Mouse (Mus musculus): ENCODE data around the gene Meis1.
A peak's percentile ranks its signal among the peaks of the same experiment; 100 is the strongest.

Gene Meis1

DNA sequence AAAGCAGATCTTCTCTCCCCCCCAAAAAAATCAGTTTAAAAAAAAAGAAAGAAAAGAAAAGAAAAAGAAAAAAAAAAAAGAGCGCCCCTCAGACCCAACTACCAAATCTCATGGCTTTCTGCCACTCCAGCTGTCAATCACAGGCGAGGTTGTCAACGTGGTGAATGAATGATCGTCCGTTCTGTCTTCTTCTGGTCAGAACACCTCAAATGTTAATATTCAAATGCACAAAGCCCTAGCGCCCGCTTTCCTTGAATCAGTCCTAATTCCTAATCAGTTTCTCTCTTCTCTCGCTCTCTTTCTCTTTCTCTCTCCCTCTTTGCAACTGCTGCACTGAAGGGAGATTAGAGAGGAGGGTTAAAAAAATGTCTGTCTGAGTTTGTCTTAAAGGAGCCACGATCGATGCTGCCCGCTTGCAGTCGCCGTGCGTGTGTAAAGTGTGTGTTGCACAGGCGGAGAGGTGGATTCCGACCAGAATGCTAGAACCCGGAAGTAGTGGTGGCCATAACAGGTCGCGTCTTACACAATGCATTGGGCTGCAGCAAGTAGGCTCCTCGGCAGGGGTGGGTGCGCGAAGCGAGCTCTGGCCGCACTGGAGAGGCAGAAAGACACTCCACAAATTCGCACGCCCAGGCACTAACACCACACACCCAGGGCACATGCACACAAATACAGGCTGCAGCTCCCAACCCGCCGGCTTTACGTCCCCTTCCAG is at the start of gene Meis1:
TSS of gene Meis1 (minus strand) at position 497 of the 715 bp plus-strand sequence.
- peak; percentile 97 for DNase-seq

DNA sequence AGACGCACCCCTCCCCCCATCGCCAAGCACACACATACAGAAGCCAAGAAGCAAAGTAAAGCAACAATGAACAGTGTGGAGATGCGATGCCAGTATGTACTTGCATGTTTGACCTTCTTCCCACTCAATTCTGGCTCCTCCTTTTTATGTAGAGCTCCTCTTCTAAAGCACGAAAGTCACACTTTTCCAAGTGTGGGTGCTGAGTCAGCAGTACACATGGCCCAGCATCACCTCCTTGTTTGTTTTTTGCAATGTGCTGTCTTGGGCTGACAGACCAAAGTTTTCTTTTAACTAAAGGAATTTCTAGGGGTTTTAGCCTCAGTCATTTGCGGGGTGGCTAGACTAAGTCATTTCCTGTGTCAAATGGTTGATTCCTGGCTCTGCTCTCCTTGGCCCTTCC is 48.5 kb upstream of the Meis1 start:
- no peak for DNase-seq

DNA sequence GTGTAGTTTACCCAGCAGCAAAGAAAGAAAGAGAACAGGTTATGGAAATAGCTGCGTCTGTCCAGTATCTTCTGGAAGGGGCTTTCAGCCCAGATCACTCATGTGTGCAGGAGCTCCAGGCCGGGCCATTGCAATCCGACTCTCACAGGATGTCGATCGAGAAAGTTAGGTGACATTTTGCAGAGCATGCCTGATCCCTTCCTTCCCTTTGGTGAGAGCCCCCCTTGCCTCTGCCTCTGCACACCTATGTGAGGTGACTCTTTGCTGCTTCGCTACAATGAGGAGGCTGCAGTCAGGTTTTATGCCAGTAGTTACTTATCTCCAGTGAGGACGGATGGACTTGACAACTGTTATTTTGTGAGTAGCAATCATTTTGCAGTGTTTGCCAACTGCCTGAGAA is 30.5 kb upstream of the Meis1 start:
- no peak for DNase-seq

DNA sequence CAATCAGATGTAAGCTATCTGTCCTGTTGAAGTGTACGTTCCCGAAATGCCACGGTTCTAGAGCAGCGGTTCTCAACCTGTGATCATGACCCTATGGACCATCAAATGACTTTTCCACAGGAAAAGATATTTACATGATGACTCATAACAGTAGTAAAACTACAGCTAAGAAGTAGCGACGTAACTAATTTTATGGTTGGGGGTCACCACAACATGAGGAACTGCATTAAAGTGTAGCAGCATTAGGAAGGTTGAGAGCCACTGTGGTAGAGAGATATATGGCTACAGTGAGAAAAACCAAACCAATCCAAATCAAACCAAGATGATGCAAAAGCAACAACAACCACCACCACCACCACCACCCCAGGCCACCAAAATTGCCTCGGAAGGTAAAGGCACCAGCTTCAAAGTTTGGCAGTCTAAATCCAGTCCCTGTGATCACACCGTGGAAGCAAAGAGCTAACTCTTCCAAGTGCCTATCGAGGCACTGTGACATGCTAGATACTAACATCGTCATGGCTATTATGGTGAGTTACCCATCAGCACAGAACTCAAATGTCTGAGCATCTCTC is 17.9 kb upstream of the Meis1 start:
- no peak for DNase-seq

- DNase-seq = peak; percentile 72
Measured at GRCm38 (mm10) chr11:19026581-19027561, 8.1 kb upstream of the Meis1 start.

GRCm38 (mm10) chr11:19025976-19026520 is 7.3 kb upstream of the Meis1 start:
- peak; percentile 11 for DNase-seq

DNA sequence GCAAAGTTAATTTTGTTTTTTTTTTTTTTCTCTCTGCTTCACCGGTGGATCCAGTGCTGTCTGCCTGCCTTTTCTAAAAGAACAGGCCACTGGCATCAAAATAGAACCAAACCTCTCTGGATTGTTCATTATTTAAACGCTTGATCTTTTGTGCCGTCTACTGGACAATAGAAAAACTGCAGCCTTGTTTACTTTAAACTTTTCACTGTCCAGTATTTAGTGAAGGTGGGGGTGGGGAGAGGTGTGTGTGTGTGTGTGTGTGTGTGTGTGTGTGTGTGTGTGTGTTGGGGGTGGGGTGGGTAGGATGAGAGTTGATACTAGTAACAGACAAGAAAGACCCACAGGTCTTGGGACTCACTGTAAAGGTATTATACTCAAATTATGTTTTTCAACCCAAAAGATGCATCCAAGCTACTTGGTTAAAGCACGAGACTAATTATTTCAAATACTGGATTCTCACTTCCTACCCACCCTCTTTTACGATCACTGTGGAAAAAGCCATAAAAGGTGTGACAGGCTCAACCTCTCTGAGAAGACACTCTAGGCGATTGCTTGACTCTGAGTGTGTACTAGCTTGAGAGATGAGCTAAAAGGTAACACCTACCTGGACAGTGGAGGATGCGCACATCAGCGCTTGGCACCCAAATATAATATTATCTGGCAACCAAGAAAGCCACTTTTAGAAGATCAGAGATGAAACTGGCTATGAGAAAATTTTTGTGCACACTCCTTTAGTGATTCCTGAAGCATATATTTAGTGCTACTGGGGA is 5.9 kb upstream of the Meis1 start:
- peak; percentile 67 for DNase-seq

GRCm38 (mm10) chr11:19023356-19023755 is 4.6 kb upstream of the Meis1 start:
- DNase-seq = no peak

- DNase-seq = no peak
Measured at GRCm38 (mm10) chr11:19022576-19022975, 3.8 kb upstream of the Meis1 start.

- peak; percentile 76 for DNase-seq
Measured at GRCm38 (mm10) chr11:19020951-19021710, 2.3 kb upstream of the Meis1 start.

DNA sequence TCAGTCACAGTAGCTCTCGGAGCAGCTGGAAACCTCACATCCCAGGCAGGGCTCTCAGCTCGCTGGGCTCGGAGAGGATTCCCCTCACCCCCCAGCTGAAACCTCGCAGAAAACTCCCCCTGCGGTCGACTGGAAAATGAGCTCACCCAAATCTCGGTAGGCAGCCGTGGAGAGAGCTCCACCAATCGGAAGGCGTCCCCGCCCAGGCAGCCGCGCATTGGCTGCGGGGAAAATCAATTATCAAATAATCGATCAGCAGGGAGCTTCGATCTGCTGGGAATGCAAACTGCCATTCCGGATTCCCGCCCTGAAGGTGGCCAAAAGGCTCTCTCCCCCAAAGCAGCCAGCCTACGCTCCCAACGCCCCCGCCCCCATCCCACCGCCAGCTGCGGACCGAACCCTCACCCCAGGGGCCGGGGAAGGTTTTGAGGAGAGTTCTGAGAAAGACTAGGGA is 1.6 kb upstream of the Meis1 start:
- DNase-seq = peak; percentile 98

GRCm38 (mm10) chr11:19019204-19020171 is 703 bp upstream of the Meis1 start:
- peak; percentile 69 for DNase-seq

DNA sequence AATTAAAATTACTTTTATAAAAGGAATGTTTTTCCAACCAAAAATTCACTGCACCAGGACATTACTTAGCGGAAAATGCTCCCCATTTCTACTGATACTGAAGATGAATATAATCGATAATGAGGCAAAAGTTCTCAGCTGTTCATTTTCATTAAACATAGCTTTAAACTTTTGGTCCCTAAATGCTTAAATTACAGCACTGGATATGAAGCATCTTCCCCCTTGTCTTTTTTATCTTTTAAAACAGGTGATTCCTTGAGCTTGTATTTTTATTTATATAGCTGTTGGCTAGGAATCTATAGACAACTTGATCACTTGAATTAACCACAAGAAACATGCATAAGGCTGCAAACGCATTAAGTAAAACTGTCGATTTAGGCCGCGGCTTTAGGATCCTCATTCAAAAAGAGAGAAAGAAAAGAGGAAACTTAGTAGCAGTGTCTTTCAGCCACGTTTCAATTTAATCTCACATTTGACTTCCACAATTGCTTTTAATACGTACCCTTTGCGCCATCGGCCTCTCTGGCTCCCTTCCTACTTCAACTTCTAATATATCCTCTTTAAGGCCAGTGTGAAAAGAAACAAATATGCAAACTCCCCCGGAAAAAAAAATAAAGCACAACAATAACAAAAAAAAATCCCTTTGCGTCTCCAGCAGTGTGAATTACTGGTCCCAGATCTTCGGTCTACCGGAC is 919 bp downstream of the Meis1 start:
- DNase-seq = no peak

DNA sequence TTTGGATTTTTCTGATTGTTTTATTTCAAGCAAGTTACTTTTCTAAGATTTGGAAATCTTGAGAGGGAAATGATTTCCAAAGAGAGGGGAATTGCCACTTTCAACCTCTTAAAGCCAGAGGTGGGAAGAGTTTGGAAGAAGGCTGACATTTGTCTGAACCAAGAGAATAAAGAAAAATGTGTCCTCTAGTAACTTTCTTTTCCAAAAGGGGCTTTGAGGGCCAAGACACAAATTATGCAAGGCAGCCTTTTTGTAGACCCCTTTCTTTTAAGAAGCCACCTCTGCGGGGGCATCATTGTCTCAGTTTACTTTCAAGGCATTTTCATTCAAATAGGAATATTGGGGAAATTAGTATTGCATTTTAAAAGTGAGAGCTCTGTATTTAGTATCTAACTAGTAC is 1.5 kb downstream of the Meis1 start:
- DNase-seq = no peak

DNA sequence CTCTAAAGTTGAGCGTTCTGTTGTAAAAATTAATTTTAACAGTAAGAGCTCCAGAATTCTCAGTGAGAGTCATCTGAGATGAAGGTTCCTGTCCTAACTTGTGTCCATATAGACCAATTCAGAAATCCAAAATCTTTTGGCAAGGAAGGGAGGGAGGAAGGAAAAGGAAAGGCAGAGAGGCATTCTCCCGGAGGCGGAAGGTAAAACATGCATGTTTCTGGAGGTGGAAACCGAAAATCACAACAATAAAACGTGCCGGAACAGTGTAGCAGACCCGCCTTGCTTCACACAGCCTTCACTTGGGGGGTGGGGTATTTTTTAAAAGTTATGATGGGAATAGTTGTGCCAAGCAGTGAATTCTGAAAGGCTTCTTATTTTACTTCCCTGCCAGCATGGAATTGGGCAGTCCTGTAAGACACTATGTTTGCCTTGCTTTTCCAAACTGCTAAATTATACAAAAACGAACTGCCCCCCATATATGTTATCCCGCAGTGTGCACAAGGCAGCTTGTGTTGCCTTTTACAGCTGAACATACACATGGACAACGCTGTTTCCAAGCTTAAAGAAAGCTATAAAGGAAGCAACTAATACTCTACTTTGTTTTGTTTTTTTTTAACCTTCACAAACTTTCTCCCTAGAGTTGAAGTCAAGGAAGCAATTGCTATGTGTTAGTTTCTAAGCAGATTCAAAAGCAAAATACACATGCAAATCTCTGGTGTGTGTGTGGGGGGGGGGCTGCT is 2.1 kb downstream of the Meis1 start:
- peak; percentile 21 for DNase-seq

DNA sequence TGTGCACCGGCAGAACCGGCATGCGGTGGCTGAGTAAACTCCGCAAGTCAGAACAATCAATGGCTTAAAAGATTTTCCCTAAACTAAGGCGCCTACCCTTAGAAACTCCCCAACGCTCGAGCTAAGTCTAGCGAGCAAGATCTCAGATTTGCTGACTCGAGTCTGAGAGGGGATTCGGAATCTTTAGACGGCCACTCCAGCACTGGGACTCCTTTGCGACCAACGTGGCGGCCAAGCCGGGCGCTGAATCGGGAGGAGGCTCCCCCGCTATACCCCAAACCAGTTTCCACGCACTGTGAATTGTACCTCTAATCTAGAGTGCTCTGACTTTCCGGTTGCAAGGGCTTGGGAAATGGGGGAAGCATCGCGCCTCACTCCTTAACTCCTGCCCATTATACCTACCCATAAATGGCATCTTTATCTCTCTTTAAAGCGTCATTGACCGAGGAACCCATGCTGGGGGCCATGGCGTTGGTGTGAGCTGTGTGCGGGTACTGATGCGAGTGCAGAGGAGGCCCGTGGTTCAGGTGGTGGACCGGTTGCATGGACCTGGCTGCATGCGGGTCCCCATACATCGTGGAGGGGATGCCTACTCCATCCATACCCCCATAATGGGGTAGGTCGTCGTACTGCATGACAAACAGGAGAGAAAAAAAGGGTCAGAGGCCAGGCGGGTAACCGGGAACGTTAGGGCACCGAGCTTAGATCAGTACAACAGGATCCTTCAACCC is 2.9 kb downstream of the Meis1 start:
- DNase-seq = peak; percentile 51

DNA sequence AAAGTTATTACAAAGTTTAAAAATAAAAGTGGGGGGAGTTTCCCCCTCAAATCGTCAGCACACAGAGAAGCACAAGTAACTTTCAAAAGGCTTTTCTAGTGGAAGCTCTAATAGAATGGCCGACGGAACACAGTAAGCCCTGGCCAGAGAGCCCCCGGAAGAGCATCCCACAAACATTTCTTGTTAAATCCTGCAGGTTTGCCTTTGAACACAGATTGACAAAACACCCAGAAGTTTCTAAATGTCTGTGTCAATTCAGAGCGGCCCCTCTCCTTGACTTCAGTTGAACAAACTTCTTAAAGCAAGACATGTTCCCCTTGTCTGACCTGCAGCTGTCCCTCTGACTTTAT is 3.4 kb downstream of the Meis1 start:
- DNase-seq = peak; percentile 18

- DNase-seq = peak; percentile 53
Measured at GRCm38 (mm10) chr11:19014441-19015161, 4.2 kb downstream of the Meis1 start.
